Mouse (Mus musculus) embryonic facial prominence, embryonic 11.5 days (tissue): ENCODE measurements at regions not wholly inside any gene's neighbourhood (a gene's known extent, or its start where the extent isn't known, plus 50 kb on each side); places are given as distances from the start of the nearest gene placed in this dataset.

ENCODE experiments used
- ATAC-seq: fragments of 200-750 bp; cut with Nextera tagmentation; replicated peaks from 2 replicates; pipeline ENCODE4 v1.8.0; 2017; ENCODE audit warnings: low read depth; ENCODE audit not compliant: insufficient number of reproducible peaks, low FRiP score, low TSS enrichment
- DNase-seq: peaks from one replicate; pipeline ENCODE4 v3.0.0-alpha.2; 2015; ENCODE audit warnings: low spot score
- H3K27ac ChIP-seq: fragments of 300-500 bp; sonication (generic); replicated peaks from 2 replicates; pipeline ENCODE4 v1.5.1; 2014; ENCODE audit warnings: mild to moderate bottlenecking, low read depth, low read length, control low read depth
- H3K27me3 ChIP-seq: fragments of 300-500 bp; sonication (generic); 2 replicates; pipeline ENCODE4 v1.6.1; 2014; ENCODE audit warnings: mild to moderate bottlenecking, low read length, moderate library complexity, mixed read lengths; ENCODE audit not compliant: control insufficient read depth, insufficient read depth
- H3K36me3 ChIP-seq: fragments of 300-500 bp; sonication (generic); replicated peaks from 2 replicates; pipeline ENCODE4 v1.6.1; 2014; ENCODE audit warnings: low read depth, mild to moderate bottlenecking, low read length, moderate library complexity, mixed read lengths; ENCODE audit not compliant: control insufficient read depth, insufficient read depth
- H3K4me1 ChIP-seq: fragments of 300-500 bp; sonication (generic); 2 replicates; pipeline ENCODE4 v1.6.1; 2014; ENCODE audit warnings: low read length, mixed read lengths; ENCODE audit not compliant: control insufficient read depth, insufficient read depth
- H3K4me2 ChIP-seq: fragments of 300-500 bp; sonication (generic); 2 replicates; pipeline ENCODE4 v1.6.1; 2014; ENCODE audit warnings: low read depth, mild to moderate bottlenecking, control low read depth, low read length, moderate library complexity
- H3K4me3 ChIP-seq: fragments of 300-500 bp; sonication (generic); 2 replicates; pipeline ENCODE4 v1.5.1; 2014; ENCODE audit warnings: low read depth, low read length, control low read depth
- H3K9ac ChIP-seq: fragments of 300-500 bp; sonication (generic); replicated peaks from 2 replicates; pipeline ENCODE4 v1.6.1; 2014; ENCODE audit warnings: mild to moderate bottlenecking, control low read depth, low read length
- H3K9me3 ChIP-seq: fragments of 300-500 bp; sonication (generic); replicated peaks from 2 replicates; pipeline ENCODE4 v1.6.1; 2016; ENCODE audit warnings: mild to moderate bottlenecking, low read length, inconsistent platforms, mixed read lengths; ENCODE audit not compliant: control insufficient read depth
- WGBS: fragments of 180-500 bp; shearing (Covaris S2); extraction: QIAGEN DNeasy Blood & Tissue Kit; methylation state at CpG from one replicate; pipeline ENCODE4 v1.1.7; 2014; 5-methylcytosine and 5-hydroxymethylcytosine counted together

GRCm38 (mm10) chr16:90553120-90553519 is 167.3 kb downstream of the Hunk start:
- Histone ChIP-seq H3K4me2 (no peak overlapping the region), H3K4me3 (no peak overlapping the region), H3K9ac (no peak overlapping the region), H3K9me3 (no peaks in the 10 kb centered on the region), H3K27ac (no peak overlapping the region), H3K27me3 (no peaks in the 10 kb centered on the region), H3K36me3 (no peaks in the 10 kb centered on the region), H3K4me1 (no peaks in the 10 kb centered on the region)
- ATAC-seq (no peak), DNase-seq (no peak)
- WGBS = 85% methylated on average over 7 of the region's 7 CpGs

GRCm38 (mm10) chr16:90551041-90551440 is 165.2 kb downstream of the Hunk start:
- Histone ChIP-seq H3K4me2 (no peak overlapping the region), H3K9me3 (no peaks in the 10 kb centered on the region), H3K27me3 (no peaks in the 10 kb centered on the region), H3K9ac (no peak overlapping the region), H3K4me3 (no peak overlapping the region), H3K4me1 (no peaks in the 10 kb centered on the region), H3K27ac (no peak overlapping the region), H3K36me3 (no peaks in the 10 kb centered on the region)
- 78% methylated on average over 3 of the region's 3 CpGs for WGBS
- DNase-seq = no peak
- ATAC-seq = no peak

GRCm38 (mm10) chr16:90550058-90550795 is 164.4 kb downstream of the Hunk start:
- Histone ChIP-seq H3K4me1 (no peaks in the 10 kb centered on the region), H3K9ac (no peak overlapping the region), H3K27ac (no peak overlapping the region), H3K27me3 (no peaks in the 10 kb centered on the region), H3K9me3 (no peaks in the 10 kb centered on the region), H3K36me3 (no peaks in the 10 kb centered on the region), H3K4me3 (no peak overlapping the region), H3K4me2 (no peak overlapping the region)
- DNase-seq (no peak), ATAC-seq (no peak)
- WGBS = 72% methylated on average over 13 of the region's 13 CpGs
